Mouse (Mus musculus) liver, embryonic 15.5 days (tissue): ENCODE measurements around the gene Gskip. TPM values are rescaled to one million over a fixed set of nuclear protein-coding genes. Genes with fewer than 3 reads are reported as not detected.

ENCODE experiments used
- ATAC-seq: fragments of 200-750 bp; cut with Nextera tagmentation; 2 replicates; pipeline ENCODE4 v1.8.0; 2017; ENCODE audit warnings: moderate number of reproducible peaks, mild to moderate bottlenecking, moderate library complexity; ENCODE audit not compliant: insufficient read depth
- H3K27ac ChIP-seq: fragments of 300-500 bp; sonication (generic); replicated peaks from 2 replicates; pipeline ENCODE4 v1.5.1; 2015; ENCODE audit warnings: mild to moderate bottlenecking, inconsistent platforms
- H3K27me3 ChIP-seq: fragments of 300-500 bp; sonication (generic); 2 replicates; pipeline ENCODE4 v1.6.1; 2015; ENCODE audit warnings: mild to moderate bottlenecking, inconsistent platforms
- H3K36me3 ChIP-seq: fragments of 300-500 bp; sonication (generic); replicated peaks from 2 replicates; pipeline ENCODE4 v1.6.1; 2015; ENCODE audit warnings: moderate library complexity, mild to moderate bottlenecking, inconsistent platforms
- H3K4me1 ChIP-seq: fragments of 300-500 bp; sonication (generic); replicated peaks from 2 replicates; pipeline ENCODE4 v1.6.1; 2015; ENCODE audit warnings: inconsistent platforms
- H3K4me2 ChIP-seq: fragments of 300-500 bp; sonication (generic); 2 replicates; pipeline ENCODE4 v1.6.1; 2015; ENCODE audit warnings: moderate library complexity, mild to moderate bottlenecking, inconsistent platforms
- H3K4me3 ChIP-seq: fragments of 300-500 bp; sonication (generic); replicated peaks from 2 replicates; pipeline ENCODE4 v1.5.1; 2015; ENCODE audit warnings: mild to moderate bottlenecking, inconsistent platforms
- H3K9ac ChIP-seq: fragments of 300-500 bp; sonication (generic); 2 replicates; pipeline ENCODE4 v1.6.1; 2015; ENCODE audit warnings: moderate library complexity, mild to moderate bottlenecking, inconsistent platforms
- H3K9me3 ChIP-seq: fragments of 300-500 bp; sonication (generic); replicated peaks from 2 replicates; pipeline ENCODE4 v1.6.1; 2016; ENCODE audit warnings: inconsistent platforms
- WGBS: fragments of 180-500 bp; shearing (Covaris S2); methylation state at CpG from one replicate; pipeline ENCODE4 v1.1.7; 2015; ENCODE audit warnings: mixed read lengths; ENCODE audit not compliant: insufficient replicate concordance; 5-methylcytosine and 5-hydroxymethylcytosine counted together
- polyA plus RNA-seq: library from polyadenylated mRNA; unstranded; fragments of >200 nt; fragmentation: Nextera tagmentation; extraction: Ambion mirVana; gene quantifications from 2 replicates; pipeline ENCODE4 v1.2.1, GENCODE M21; 2015

Gskip gene
- polyA plus RNA-seq, 1 experiment from 2014 or later, result 11.5 TPM

GRCm38 (mm10) chr12:105748114-105748513, 63.5 kb downstream of the Gskip start:
- Histone ChIP-seq H3K9me3 (peaks cover 6% of the 10 kb centered on the region; the same call in 1 of the 2 replicates), H3K4me3 (no peak overlapping the region), H3K27me3 (no peaks in the 10 kb centered on the region), H3K9ac (no peak overlapping the region), H3K4me2 (no peak overlapping the region), H3K4me1 (no peaks in the 10 kb centered on the region; the same call in 1 of the 2 replicates), H3K36me3 (no peaks in the 10 kb centered on the region), H3K27ac (no peak overlapping the region)
- no peak for ATAC-seq
- WGBS, result 63% methylated on average over 5 of the region's 5 CpGs

Other genes starting within 250 kb of the Gskip start
- gene D430019H16Rik, start 231.0 kb upstream of the Gskip start, polyA plus RNA-seq, result 0.03 and 0.05 TPM in 2 replicates
- 0.05 and 0.08 TPM in 2 replicates for gene Bdkrb2, start 121.6 kb upstream of the Gskip start, polyA plus RNA-seq
- not detected in 2 replicates for gene Bdkrb1, start 81.7 kb upstream of the Gskip start, polyA plus RNA-seq
- gene Atg2b, start 382 bp downstream of the Gskip start, polyA plus RNA-seq, result 6.8 and 7.7 TPM in 2 replicates
- 0.09 and 0.13 TPM in 2 replicates for gene Ak7, start 21.1 kb downstream of the Gskip start, polyA plus RNA-seq
- 90.3 and 97.1 TPM in 2 replicates for gene Papola, start 99.9 kb downstream of the Gskip start, polyA plus RNA-seq